ENCODE assay signal across 26 mouse cellular contexts in genomic region chr1:21004596-21004995, GRCm38 (mm10). TPM values are rescaled to one million over a fixed set of nuclear protein-coding genes. Genes with fewer than 3 reads are reported as not detected.
DNase-seq lines count a peak whose midpoint lies in the region; ATAC-seq and TF ChIP-seq lines count a peak whose summit lies in the region.
"Had no signal": no experiment of that assay in that cellular context is flagged by ENCODE, and none has a peak within 500 bp of the region (broad histone marks: within the 10 kb centered on the region; RNA-seq: fewer than 3 reads in every experiment).

No protein-coding gene starts in this region.

- peaks cover 4% of the 10 kb centered on the region; the same call in 1 of the 2 replicates for H3K36me3 ChIP-seq in thymus, adult 2 months (ENCODE audit: control insufficient read depth, insufficient read depth, low read length)

- peak overlapping the region; percentile 12; the same call in 1 of the 2 replicates for H3K27ac ChIP-seq in thymus, adult 2 months (ENCODE audit: control insufficient read depth, insufficient read depth, low read length)
- H3K27ac ChIP-seq: forebrain, embryonic 10.5 days; forebrain, embryonic 13.5 days; heart, embryonic 10.5 days; heart, embryonic 13.5 days; hindbrain, embryonic 13.5 days; intestine, embryonic 15.5 days had no signal

- H3K27me3 ChIP-seq in thymus, adult 2 months (ENCODE audit: control insufficient read depth, insufficient read depth, low read length), result no peaks in the 10 kb centered on the region
- H3K27me3 ChIP-seq: CH12.LX; forebrain, embryonic 13.5 days; heart, embryonic 13.5 days; hindbrain, embryonic 13.5 days; intestine, embryonic 15.5 days; Patski had no signal

- no peak for ATAC-seq in CD4-positive, CD25-positive, alpha-beta regulatory T cell, adult 4 months
- ATAC-seq: forebrain, embryonic 13.5 days; hindbrain, embryonic 16.5 days; intestine, embryonic 15.5 days; Patski had no signal

- H3K4me3 ChIP-seq in thymus, adult 2 months (ENCODE audit: control insufficient read depth, insufficient read depth, low read length), result no peak overlapping the region
- H3K4me3 ChIP-seq: forebrain, embryonic 10.5 days; forebrain, embryonic 13.5 days; heart, embryonic 10.5 days; heart, embryonic 13.5 days; hindbrain, embryonic 13.5 days; intestine, embryonic 15.5 days had no signal

- no peak for TF ChIP-seq CTCF in thymus, adult 2 months (IDR thresholded peaks at IDR 0.05; ENCODE audit: borderline replicate concordance, control insufficient read depth, extremely low read depth, insufficient read depth, low read length, poor library complexity)

- H3K4me1 ChIP-seq in thymus, adult 2 months (replicated peaks; ENCODE audit: control insufficient read depth, insufficient read depth, low read length), result peaks cover 25% of the 10 kb centered on the region
- H3K4me1 ChIP-seq: forebrain, embryonic 10.5 days; forebrain, embryonic 13.5 days had no signal

- WGBS in thymus, adult 2 months, result 20% methylated on average over 8 of the region's 8 CpGs

- peak; percentile 42 for DNase-seq in heart, adult 11 months
- no peak for DNase-seq in heart, postnatal 4 days
- DNase-seq in thymus, adult 2 months, result peak; percentile 34
- peak; percentile 47 for DNase-seq in thymus, postnatal 14 days
- DNase-seq in thymus, postnatal 4 days, result peak; percentile 49
- no peak for DNase-seq in gastrocnemius, postnatal 25 days
- DNase-seq: adrenal gland, adult 2 months; adrenal gland, postnatal 14 days; cerebellum, adult 11 months; cerebellum, adult 2 months; cerebellum, adult 9-11 months; cerebellum, postnatal 36 days; gastrocnemius, postnatal 10 days; heart, adult 18-20 months; heart, postnatal 10 days had no signal

- TF ChIP-seq POLR2A in thymus, adult 2 months (IDR thresholded peaks at IDR 0.05; ENCODE audit: control insufficient read depth, extremely low read depth, insufficient read depth, low read length, poor library complexity), result no peak

RNA-seq across cellular contexts. Expression of gene Efhc1, which starts 53.2 kb away (rescaled TPM):
- 1 to 10 TPM in 1 of 2 experiments, under 1 TPM in 1; 0.60 to 1.0 TPM for total RNA-seq in heart, postnatal 4 days (2021)
- polyA plus RNA-seq in thymus, adult 2 months (2012; rRNA removed), result 0.55 and 2.6 TPM in 2 replicates
- total RNA-seq in gastrocnemius, postnatal 25 days (2021), result under 1 TPM; 0.41 to 0.51 TPM
- polyA plus RNA-seq in CD4-positive, CD25-positive, alpha-beta regulatory T cell, adult 4 months (2017; shearing (Covaris generic)), result 1 to 10 TPM in 1 of 2 experiments, under 1 TPM in 1; 0.54 to 1.2 TPM
- total RNA-seq: CH12.LX, G1E had no signal
- polyA plus RNA-seq: G1E had no signal

Comparison
In these comparisons a context has a peak if more than half of its experiments do, and no peak if none do; other contexts are left out.
1. DNase-seq: peak in heart, adult 11 months (single experiment), thymus, adult 2 months (single experiment), thymus, postnatal 14 days (single experiment) and thymus, postnatal 4 days (single experiment); none in heart, postnatal 4 days (single experiment) and gastrocnemius, postnatal 25 days (single experiment).